Mouse (Mus musculus) adrenal gland, adult 2 months (tissue): ENCODE results near the gene Ccdc13. TPM values are rescaled to one million over a fixed set of nuclear protein-coding genes. Genes with fewer than 3 reads are reported as not detected.
A peak's percentile ranks its signal among the peaks of the same experiment; 100 is the strongest.

ENCODE experiments used
- DNase-seq: peaks from one replicate; pipeline ENCODE4 v3.0.0; 2021
- polyA plus RNA-seq: library from polyadenylated mRNA; depleted of rRNA; stranded (reverse); fragments of >200 nt; gene quantifications from 2 replicates; pipeline ENCODE4 v1.2.3, GENCODE M21; 2012; rRNA removed
- total RNA-seq, 2 experiments: library from RNA; stranded (reverse); gene quantifications; 2 replicates each; pipeline ENCODE4 v1.2.3; 2021

The Ccdc13 gene
- total and polyA plus RNA-seq, 3 experiments: 0.26 to 1.0 (median 0.63) TPM

DNA sequence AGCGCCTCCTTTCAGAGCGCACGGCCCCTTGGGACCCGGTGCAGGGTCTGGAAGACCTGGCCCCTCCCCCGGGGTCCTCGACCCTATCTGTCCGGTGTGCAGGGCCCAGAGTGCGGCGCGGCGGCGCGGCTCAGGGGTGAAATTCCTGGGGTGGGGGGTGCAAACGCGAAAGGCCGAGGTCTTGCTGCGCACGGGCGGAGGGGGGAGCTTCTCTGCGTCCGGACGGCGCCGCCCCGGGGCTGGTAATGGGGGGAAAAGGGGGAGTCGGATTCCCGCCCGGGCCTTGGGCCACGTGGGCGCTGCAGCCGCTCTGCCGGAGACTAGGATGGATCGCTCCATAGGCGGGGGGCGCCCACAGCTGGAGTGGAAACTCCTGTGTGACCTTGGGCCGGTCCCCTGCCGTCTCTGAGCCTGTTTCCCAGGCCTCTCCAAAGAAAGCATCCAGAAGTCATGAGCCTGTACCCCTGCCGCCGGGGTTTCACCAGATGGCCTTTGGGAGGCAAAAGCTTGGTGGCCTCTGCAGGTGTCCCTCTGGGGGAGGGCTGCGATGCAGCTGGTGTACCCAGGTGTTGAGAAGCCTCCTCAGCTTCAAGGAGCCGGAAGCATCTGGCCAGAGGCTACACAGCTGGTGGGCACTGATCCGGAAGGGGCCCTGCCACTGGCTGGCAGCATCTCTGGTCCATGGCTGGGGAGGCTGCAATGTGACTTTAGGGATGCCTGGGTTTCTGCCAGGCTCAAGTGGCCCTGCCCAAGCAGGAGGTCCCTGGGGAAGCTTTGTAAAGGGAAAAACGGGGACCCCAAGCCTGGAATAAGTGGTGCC lies 78.8 kb downstream of the Ccdc13 start:
- peak; percentile 84 for DNase-seq

DNA sequence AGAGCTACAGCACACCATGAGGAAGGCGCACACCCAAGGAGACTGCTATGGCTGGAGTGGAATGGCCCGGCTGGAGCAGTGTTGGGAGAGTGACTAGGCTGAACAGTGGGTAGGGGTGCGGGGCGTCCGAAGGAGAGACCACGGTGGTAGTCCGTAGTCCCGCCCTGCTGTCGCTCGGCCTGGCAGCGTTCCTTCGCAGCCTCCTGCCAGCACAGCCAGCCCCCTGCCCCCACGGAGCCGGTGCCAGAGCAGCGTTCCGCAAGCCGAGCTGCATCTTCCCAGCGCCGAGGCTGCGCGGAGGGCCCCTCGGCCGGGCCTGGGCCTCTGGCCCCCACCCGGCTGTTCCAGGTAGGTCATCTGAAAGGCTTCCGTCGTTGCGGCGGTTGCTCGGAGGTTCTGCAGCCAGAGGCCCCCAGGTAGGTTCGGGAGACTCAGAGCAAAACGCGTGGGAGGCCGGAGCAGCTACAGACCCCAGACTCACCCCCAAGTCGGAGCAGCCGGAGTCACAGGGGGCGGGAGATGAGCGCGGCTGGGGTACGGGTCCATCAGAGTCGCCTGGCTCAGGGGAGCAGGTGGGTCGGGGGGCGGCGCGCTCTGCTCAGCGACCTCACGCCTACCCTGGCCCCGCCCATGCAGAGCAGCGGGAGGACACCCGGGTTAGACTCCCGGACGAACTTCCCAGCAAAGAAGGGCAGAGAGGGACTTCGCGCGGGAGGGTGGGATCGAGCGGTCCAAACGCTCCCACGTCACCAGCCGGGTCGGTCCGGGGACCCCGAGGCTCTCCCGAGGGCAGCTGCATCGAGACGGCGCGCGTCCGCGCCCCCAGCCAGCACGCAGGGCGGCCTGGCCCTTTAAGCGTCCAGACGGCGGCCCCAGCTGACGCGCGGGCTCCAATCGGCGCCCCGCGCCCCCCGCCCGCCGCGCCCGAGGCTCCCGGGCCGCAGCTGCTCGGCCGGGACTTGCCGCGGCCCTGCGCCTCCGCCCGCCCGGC lies 79.9 kb downstream of the Ccdc13 start, which contains the start of gene Zfp651:
Zfp651 (plus strand) TSS at position 240 of the 991 bp plus-strand sequence.
- peak; percentile 73 for DNase-seq

DNA sequence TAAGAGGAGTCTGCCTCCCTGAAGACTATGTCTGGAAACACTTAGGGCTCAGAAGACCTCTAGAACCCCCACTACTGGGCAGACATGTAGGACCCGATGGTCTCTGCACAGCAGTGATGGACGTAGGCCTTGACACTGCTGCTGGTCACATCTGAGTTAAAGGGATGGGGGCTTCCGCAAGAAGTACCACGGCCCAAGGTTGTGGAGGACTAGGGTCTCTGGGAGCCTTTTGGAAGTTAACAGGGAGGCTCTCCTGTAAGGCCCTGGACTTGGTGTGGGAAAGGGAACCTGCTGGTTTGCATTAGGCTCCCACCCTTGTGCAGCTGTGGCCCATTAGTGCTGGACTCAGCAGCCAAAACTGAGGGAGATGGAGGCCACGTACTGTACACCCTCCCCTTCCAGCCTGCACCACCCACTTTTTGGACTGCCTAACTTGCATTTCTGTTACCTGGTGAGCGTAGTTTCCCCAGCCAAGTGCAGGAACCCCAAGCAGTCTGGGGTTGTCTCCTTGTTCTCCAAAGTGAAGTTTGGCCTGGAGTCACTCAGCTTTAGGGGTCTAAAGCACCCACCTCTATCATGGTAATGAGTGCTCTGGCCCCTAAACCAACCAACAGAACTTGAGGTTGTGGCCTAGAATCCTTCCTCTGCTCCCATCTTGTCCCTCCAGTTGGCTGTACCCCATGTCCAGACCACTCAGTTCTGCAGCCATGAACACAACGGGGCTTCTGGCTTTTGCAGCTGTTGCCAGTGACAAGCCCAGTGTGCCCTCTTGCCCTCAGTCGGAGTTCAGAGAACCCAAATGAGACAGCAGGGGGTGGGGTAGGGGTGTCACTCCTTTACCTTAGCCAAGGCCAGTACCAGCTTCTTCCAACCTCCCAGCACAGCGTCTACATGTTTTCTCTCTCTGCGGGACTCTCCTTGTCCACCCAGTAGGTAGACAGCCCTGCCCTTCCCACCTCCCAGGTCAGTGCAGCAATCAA lies 81.1 kb downstream of the Ccdc13 start:
- DNase-seq: no peak

DNA sequence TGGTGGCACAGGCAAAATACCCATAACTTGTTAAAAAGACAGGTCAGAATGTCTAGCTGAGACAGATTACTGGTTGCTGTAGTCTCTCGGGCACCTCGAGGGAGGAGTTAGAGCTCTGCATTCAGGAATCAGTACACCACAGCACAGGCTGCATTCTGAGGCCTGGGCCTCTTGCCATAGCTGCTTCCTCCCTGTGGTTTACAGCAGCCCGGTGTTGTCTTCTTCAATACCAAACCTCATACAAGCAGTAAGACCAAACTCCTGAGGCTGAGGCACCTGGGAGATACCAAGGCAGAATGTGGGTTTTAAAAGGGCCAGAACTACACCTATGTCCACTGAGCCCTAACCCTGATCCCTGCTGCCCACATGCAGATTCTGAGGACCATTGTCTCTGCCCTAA lies 81.8 kb downstream of the Ccdc13 start:
- no peak for DNase-seq

DNA sequence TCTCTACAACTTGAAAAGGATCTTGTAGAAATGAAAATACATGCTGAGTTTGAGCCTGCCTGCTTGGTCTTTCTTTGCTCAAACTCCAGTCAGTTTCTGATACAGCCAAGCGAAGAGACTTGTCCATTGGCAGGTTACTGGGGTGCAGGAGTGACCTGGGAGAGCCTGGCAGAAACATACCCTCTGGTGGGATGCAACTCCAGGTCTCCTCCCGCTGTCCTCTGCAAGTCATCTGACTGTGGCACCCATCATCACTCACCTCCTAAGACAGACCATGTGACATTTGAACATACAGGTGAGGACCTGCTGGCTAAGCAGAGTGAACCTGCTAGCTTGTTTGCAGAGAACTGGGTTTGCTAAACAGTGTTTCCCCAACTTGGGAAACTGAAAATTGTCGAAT lies 82.5 kb downstream of the Ccdc13 start:
- DNase-seq: no peak

DNA sequence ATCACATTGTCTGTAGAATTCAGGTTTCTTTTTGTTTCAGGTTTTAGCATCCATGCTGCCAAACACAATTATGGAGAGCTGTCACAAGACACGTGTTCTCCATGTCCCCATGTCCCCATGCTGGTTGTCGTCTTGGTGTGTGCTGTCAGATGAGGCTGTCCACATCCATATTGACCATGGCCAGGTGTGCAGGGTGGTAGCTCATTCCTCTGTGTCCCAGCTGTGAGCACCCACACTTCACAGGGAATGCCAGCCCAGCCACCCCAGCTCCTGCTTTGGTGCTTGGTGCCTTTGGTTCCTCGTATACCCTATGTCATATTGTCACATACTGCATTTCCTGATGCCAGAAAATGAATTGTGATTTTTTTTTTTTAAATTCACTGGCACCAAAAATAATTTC lies 84.6 kb downstream of the Ccdc13 start:
- no peak for DNase-seq

DNA sequence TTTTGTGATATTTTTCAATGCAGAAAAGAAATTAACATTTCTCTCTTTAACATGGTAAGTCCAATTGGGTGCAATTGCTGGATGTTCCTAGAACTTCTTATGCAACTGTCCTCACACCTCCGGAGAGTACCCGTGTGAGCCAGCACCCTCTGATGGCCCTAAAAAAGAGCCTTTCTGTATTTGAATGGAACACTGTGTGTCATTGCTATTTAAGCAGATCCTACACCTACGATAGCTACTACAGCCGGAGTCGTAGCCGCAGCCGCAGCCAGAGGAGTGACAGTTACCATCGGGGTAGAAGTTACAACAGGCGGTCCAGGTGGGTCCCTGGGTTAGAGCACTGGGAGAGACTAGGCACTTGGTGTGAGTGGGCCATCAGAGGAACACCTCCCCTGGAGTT lies 86.5 kb downstream of the Ccdc13 start:
- DNase-seq: no peak

Other genes with a start within 250 kb of the Ccdc13 start
- not detected for gene Lyzl4, start 197.4 kb downstream of the Ccdc13 start, total RNA-seq
- 0.10 and 0.11 TPM in 2 replicates for gene Lyzl4, start 197.4 kb downstream of the Ccdc13 start, polyA plus RNA-seq
- 1 to 10 TPM in 1 of 2 experiments, under 1 TPM in 1; 0.81 to 1.3 TPM for gene Vipr1, start 196.7 kb downstream of the Ccdc13 start, total RNA-seq
- gene Vipr1, start 196.7 kb downstream of the Ccdc13 start, polyA plus RNA-seq: 0.51 and 0.61 TPM in 2 replicates
- gene Sec22c, start 134.0 kb downstream of the Ccdc13 start, total RNA-seq: 1 to 10 TPM; 5.0 to 5.4 TPM
- gene Sec22c, start 134.0 kb downstream of the Ccdc13 start, polyA plus RNA-seq: 10.1 TPM in 2 replicates
- gene Ss18l2, start 129.1 kb downstream of the Ccdc13 start, total RNA-seq: 10 to 100 TPM; 45.8 to 47.7 TPM
- gene Ss18l2, start 129.1 kb downstream of the Ccdc13 start, polyA plus RNA-seq: 18.6 and 20.3 TPM in 2 replicates
- gene Nktr, start 120.3 kb downstream of the Ccdc13 start, total RNA-seq: 10 to 100 TPM; 54.2 to 83.7 TPM
- 24.9 and 25.0 TPM in 2 replicates for gene Nktr, start 120.3 kb downstream of the Ccdc13 start, polyA plus RNA-seq
- gene Zfp651, start 80.1 kb downstream of the Ccdc13 start, total RNA-seq: 10 to 100 TPM; 26.6 to 49.7 TPM
- gene Zfp651, start 80.1 kb downstream of the Ccdc13 start, polyA plus RNA-seq: 36.6 and 51.5 TPM in 2 replicates
- not detected for gene Klhl40, start 61.9 kb downstream of the Ccdc13 start, total RNA-seq
- gene Klhl40, start 61.9 kb downstream of the Ccdc13 start, polyA plus RNA-seq: not detected in 2 replicates
- not detected for gene Hhatl, start 47.0 kb downstream of the Ccdc13 start, total RNA-seq
- 0.13 and 0.17 TPM in 2 replicates for gene Hhatl, start 47.0 kb downstream of the Ccdc13 start, polyA plus RNA-seq
- 100 to 1,000 TPM in 1 of 2 experiments, 10 to 100 TPM in 1; 44.6 to 103 TPM for gene Higd1a, start 18.9 kb upstream of the Ccdc13 start, total RNA-seq
- gene Higd1a, start 18.9 kb upstream of the Ccdc13 start, polyA plus RNA-seq: 15.4 and 20.8 TPM in 2 replicates
- 1 to 10 TPM; 1.2 to 1.4 TPM for gene Ackr2, start 58.9 kb upstream of the Ccdc13 start, total RNA-seq
- 0.77 and 0.92 TPM in 2 replicates for gene Ackr2, start 58.9 kb upstream of the Ccdc13 start, polyA plus RNA-seq
- gene Cyp8b1, start 76.8 kb upstream of the Ccdc13 start, total RNA-seq: under 1 TPM; 0.48 to 0.84 TPM
- 0.32 and 1.00 TPM in 2 replicates for gene Cyp8b1, start 76.8 kb upstream of the Ccdc13 start, polyA plus RNA-seq
- gene Fam198a, start 111.5 kb upstream of the Ccdc13 start, total RNA-seq: 1 to 10 TPM in 1 of 2 experiments, under 1 TPM in 1; 0.78 to 1.6 TPM
- 0.87 and 1.5 TPM in 2 replicates for gene Fam198a, start 111.5 kb upstream of the Ccdc13 start, polyA plus RNA-seq
- gene Pomgnt2, start 157.6 kb upstream of the Ccdc13 start, total RNA-seq: 10 to 100 TPM; 14.7 to 24.7 TPM
- gene Pomgnt2, start 157.6 kb upstream of the Ccdc13 start, polyA plus RNA-seq: 35.5 and 36.4 TPM in 2 replicates